Mouse (Mus musculus): ENCODE data around the gene Arhgap44.
A peak's percentile ranks its signal among the peaks of the same experiment; 100 is the strongest.

The Arhgap44 gene

GRCm38 (mm10) chr11:65089282-65089681, 73.5 kb downstream of the Arhgap44 start:
- DNase-seq (ENCODE audit: inconsistent age in 2 of 2, low spot score in 1 of 2), result no peak

- DNase-seq (ENCODE audit: inconsistent age in 2 of 2, low spot score in 1 of 2), result peak; percentile 34 to 80
These were observed 74.1 kb downstream of the Arhgap44 start for GRCm38 (mm10) chr11:65088451-65089222.

GRCm38 (mm10) chr11:65080761-65081160, 82.0 kb downstream of the Arhgap44 start:
- no peak for DNase-seq (ENCODE audit: inconsistent age in 2 of 2, low spot score in 1 of 2)

- DNase-seq (ENCODE audit: inconsistent age in 2 of 2, low spot score in 1 of 2), result no peak
These were observed 82.5 kb downstream of the Arhgap44 start for GRCm38 (mm10) chr11:65080274-65080673.

- DNase-seq (ENCODE audit: inconsistent age in 2 of 2, low spot score in 1 of 2), result no peak
These were observed 93.2 kb downstream of the Arhgap44 start for GRCm38 (mm10) chr11:65069609-65070008.

- no peak for DNase-seq (ENCODE audit: inconsistent age in 2 of 2, low spot score in 1 of 2)
These were observed 93.7 kb downstream of the Arhgap44 start for GRCm38 (mm10) chr11:65069051-65069450.

GRCm38 (mm10) chr11:65065201-65065600, 97.6 kb downstream of the Arhgap44 start:
- DNase-seq (ENCODE audit: inconsistent age in 2 of 2, low spot score in 1 of 2), result no peak

GRCm38 (mm10) chr11:65061437-65061836, 101.3 kb downstream of the Arhgap44 start:
- no peak for DNase-seq (ENCODE audit: inconsistent age in 2 of 2, low spot score in 1 of 2)

GRCm38 (mm10) chr11:65059531-65059930, 103.2 kb downstream of the Arhgap44 start:
- DNase-seq (ENCODE audit: inconsistent age in 2 of 2, low spot score in 1 of 2), result peak; percentile 44 to 71

- no peak for DNase-seq (ENCODE audit: inconsistent age in 2 of 2, low spot score in 1 of 2)
These were observed 104.4 kb downstream of the Arhgap44 start for GRCm38 (mm10) chr11:65058224-65058908.

GRCm38 (mm10) chr11:65055596-65055995, 107.2 kb downstream of the Arhgap44 start:
- no peak for DNase-seq (ENCODE audit: inconsistent age in 2 of 2, low spot score in 1 of 2)

GRCm38 (mm10) chr11:65054216-65054615, 108.5 kb downstream of the Arhgap44 start:
- no peak for DNase-seq (ENCODE audit: inconsistent age in 2 of 2, low spot score in 1 of 2)

- no peak for DNase-seq (ENCODE audit: inconsistent age in 2 of 2, low spot score in 1 of 2)
These were observed 111.9 kb downstream of the Arhgap44 start for GRCm38 (mm10) chr11:65050819-65051218.

GRCm38 (mm10) chr11:65049090-65049489, 113.7 kb downstream of the Arhgap44 start:
- DNase-seq (ENCODE audit: inconsistent age in 2 of 2, low spot score in 1 of 2), result no peak

GRCm38 (mm10) chr11:65040556-65040955, 122.2 kb downstream of the Arhgap44 start:
- no peak for DNase-seq (ENCODE audit: inconsistent age in 2 of 2, low spot score in 1 of 2)

- DNase-seq (ENCODE audit: inconsistent age in 2 of 2, low spot score in 1 of 2), result no peak
These were observed 123.2 kb downstream of the Arhgap44 start for GRCm38 (mm10) chr11:65039517-65040095.

GRCm38 (mm10) chr11:65038996-65039395, 123.8 kb downstream of the Arhgap44 start:
- no peak for DNase-seq (ENCODE audit: inconsistent age in 2 of 2, low spot score in 1 of 2)

- no peak for DNase-seq (ENCODE audit: inconsistent age in 2 of 2, low spot score in 1 of 2)
These were observed 130.5 kb downstream of the Arhgap44 start for GRCm38 (mm10) chr11:65032221-65032620.

- no peak for DNase-seq (ENCODE audit: inconsistent age in 2 of 2, low spot score in 1 of 2)
These were observed 132.6 kb downstream of the Arhgap44 start for GRCm38 (mm10) chr11:65030201-65030600.

- DNase-seq (ENCODE audit: inconsistent age in 2 of 2, low spot score in 1 of 2), result no peak
These were observed 134.7 kb downstream of the Arhgap44 start for GRCm38 (mm10) chr11:65028049-65028448.

GRCm38 (mm10) chr11:65022771-65023170, 140.0 kb downstream of the Arhgap44 start:
- DNase-seq (ENCODE audit: inconsistent age in 2 of 2, low spot score in 1 of 2), result no peak

- DNase-seq (ENCODE audit: inconsistent age in 2 of 2, low spot score in 1 of 2), result peak in 1 of 2 experiments; percentile 28
These were observed 142.0 kb downstream of the Arhgap44 start for GRCm38 (mm10) chr11:65020744-65021143.
